Mouse (Mus musculus) leukemia stem cell, adult 10-12 weeks (primary cell): ENCODE results near the gene Tkt. TPM values are rescaled to one million over a fixed set of nuclear protein-coding genes. Genes with fewer than 3 reads are reported as not detected.

Experiments used
- polyA plus RNA-seq: library from polyadenylated mRNA; stranded (reverse); fragments of >175 nt; gene quantifications from 2 replicates; pipeline ENCODE4 v1.2.3, GENCODE M21; 2012; ENCODE audit warnings: low replicate concordance

Gene Tkt
- polyA plus RNA-seq = 177 and 698 TPM in 2 replicates

DNA sequence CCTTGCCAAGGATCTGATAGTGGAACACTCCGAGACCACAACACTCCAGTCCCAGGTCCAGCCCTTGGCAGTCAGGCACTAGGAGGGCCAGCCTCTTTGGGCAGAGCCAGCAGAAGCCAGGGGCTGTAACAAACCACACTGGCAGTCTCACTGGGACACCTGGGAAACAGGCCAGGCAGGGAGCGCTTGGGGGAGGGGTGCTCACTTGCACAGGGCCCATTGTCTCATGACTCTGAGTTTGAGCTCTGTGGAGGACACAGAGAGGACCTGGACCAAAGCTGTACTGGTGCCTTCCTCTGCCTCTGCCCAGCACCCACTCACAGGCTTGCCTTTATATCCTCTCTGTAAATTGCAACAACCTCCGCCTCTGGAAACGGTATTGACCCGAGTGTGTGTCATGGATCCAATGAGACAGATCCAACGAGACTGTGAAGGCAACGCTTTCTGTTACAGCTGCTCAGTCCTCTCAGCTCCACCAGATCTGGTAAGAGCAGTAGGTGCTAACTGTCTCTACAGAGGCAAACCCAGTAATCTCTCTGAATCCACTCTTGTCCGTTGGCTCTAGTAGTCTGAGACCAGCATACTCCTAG, at the start of gene Tkt:
Tkt (plus strand) TSS at position 229 of the 590 bp plus-strand sequence.

Other genes starting within 250 kb of the Tkt start
- 67.4 and 71.4 TPM in 2 replicates for gene Dcp1a, start 68.8 kb upstream of the Tkt start, polyA plus RNA-seq
- 0.21 and 0.51 TPM in 2 replicates for gene Cacna1d, start 56.9 kb upstream of the Tkt start, polyA plus RNA-seq
- 32.7 and 48.8 TPM in 2 replicates for gene Prkcd, start 77.9 kb downstream of the Tkt start, polyA plus RNA-seq
- 0.72 and 4.9 TPM in 2 replicates for gene Rft1, start 106.0 kb downstream of the Tkt start, polyA plus RNA-seq
- gene Sfmbt1, start 166.5 kb downstream of the Tkt start, polyA plus RNA-seq = 1.1 and 2.0 TPM in 2 replicates